26 mouse cellular contexts compared by ENCODE assay signal in genomic region chr4:131075326-131075932, GRCm38 (mm10).
DNase-seq lines count a peak whose midpoint lies in the region; ATAC-seq lines count a peak whose summit lies in the region.
"Had no signal": no experiment of that assay in that cellular context is flagged by ENCODE, and none has a peak within 500 bp of the region (broad histone marks: within the 10 kb centered on the region; RNA-seq: fewer than 3 reads in every experiment).

No protein-coding gene starts in this region.

- no peaks in the 10 kb centered on the region for H3K36me3 ChIP-seq in midbrain, embryonic 14.5 days (ENCODE audit: control insufficient read depth, insufficient read depth, low read length)
- no peaks in the 10 kb centered on the region for H3K36me3 ChIP-seq in liver, embryonic 12.5 days
- H3K36me3 ChIP-seq: embryonic facial prominence, embryonic 12.5 days; heart, embryonic 13.5 days; lung, embryonic 15.5 days; neural tube, embryonic 12.5 days had no signal

- DNase-seq in embryo, embryonic 10.5 days (ENCODE audit: low spot score): peak; percentile 43
- no peak for DNase-seq in embryo, embryonic 9.5 days (ENCODE audit: extremely low spot score)
- DNase-seq in left cerebral cortex, postnatal 4 days: peak; percentile 23
- no peak for DNase-seq in left cerebral cortex, postnatal 14 days (ENCODE audit: low spot score in 2 of 2)
- DNase-seq in midbrain, embryonic 14.5 days: peak; percentile 55
- no peak for DNase-seq in kidney, postnatal 14 days
- DNase-seq: adrenal gland, postnatal 36 days; gastrocnemius, postnatal 25 days; heart, adult 2 months; heart, postnatal 14 days; kidney, adult 8-10 months; kidney, postnatal 25 days; lung, postnatal 36 days; right cerebral cortex, postnatal 14 days; thymus, adult 2 months had no signal

- intact Hi-C loops in left cerebral cortex, postnatal 4 days (cut with DNase I): no loop called here
- intact Hi-C loops in left cerebral cortex, postnatal 14 days (cut with DNase I): no loop called here

- H3K27ac ChIP-seq in midbrain, embryonic 14.5 days (replicated peaks; ENCODE audit: low read depth, low read length): no peak overlapping the region
- H3K27ac ChIP-seq in liver, embryonic 12.5 days: no peak overlapping the region
- H3K27ac ChIP-seq: embryonic facial prominence, embryonic 12.5 days; heart, adult 2 months; heart, embryonic 13.5 days; layer of hippocampus, adult 2 months; liver, embryonic 14.5 days; lung, embryonic 15.5 days; neural tube, embryonic 12.5 days; stomach, postnatal 0 days had no signal

- H3K9ac ChIP-seq in midbrain, embryonic 14.5 days (replicated peaks; ENCODE audit: low read length): no peak overlapping the region
- no peak overlapping the region for H3K9ac ChIP-seq in liver, embryonic 12.5 days
- H3K9ac ChIP-seq: embryonic facial prominence, embryonic 12.5 days; heart, embryonic 13.5 days; liver, embryonic 14.5 days; lung, embryonic 15.5 days; neural tube, embryonic 12.5 days had no signal

- no peak for ATAC-seq in midbrain, embryonic 14.5 days (ENCODE audit: low FRiP score, low TSS enrichment)
- ATAC-seq in liver, embryonic 12.5 days: no peak
- ATAC-seq: Patski had no signal

- WGBS in midbrain, embryonic 14.5 days: 14% methylated on average over 8 of the region's 8 CpGs
- 73% methylated on average over 8 of the region's 8 CpGs for WGBS in liver, embryonic 12.5 days (ENCODE audit: insufficient replicate concordance)

- H3K4me3 ChIP-seq in midbrain, embryonic 14.5 days (replicated peaks; ENCODE audit: low read depth, low read length): no peak overlapping the region
- H3K4me3 ChIP-seq in liver, embryonic 12.5 days: no peak overlapping the region
- H3K4me3 ChIP-seq: embryonic facial prominence, embryonic 12.5 days; erythroblast, embryonic 14.5 days; heart, adult 2 months; heart, embryonic 13.5 days; layer of hippocampus, adult 2 months; lung, embryonic 15.5 days; megakaryocyte, embryonic 14.5 days; neural tube, embryonic 12.5 days had no signal

- no peak overlapping the region for H3K4me2 ChIP-seq in midbrain, embryonic 14.5 days (ENCODE audit: low read length)
- H3K4me2 ChIP-seq in liver, embryonic 12.5 days: no peak overlapping the region
- H3K4me2 ChIP-seq: embryonic facial prominence, embryonic 12.5 days; heart, embryonic 13.5 days; lung, embryonic 15.5 days; neural tube, embryonic 12.5 days had no signal

- H3K9me3 ChIP-seq in midbrain, embryonic 14.5 days (ENCODE audit: control insufficient read depth, low read length): no peaks in the 10 kb centered on the region
- H3K9me3 ChIP-seq in liver, embryonic 12.5 days (replicated peaks): no peaks in the 10 kb centered on the region
- H3K9me3 ChIP-seq: embryonic facial prominence, embryonic 12.5 days; heart, embryonic 13.5 days; lung, embryonic 15.5 days; megakaryocyte, embryonic 14.5 days; neural tube, embryonic 12.5 days had no signal

- peaks cover 13% of the 10 kb centered on the region; the same call in 1 of the 2 replicates for H3K4me1 ChIP-seq in midbrain, embryonic 14.5 days (ENCODE audit: control insufficient read depth, insufficient read depth, low read length)
- no peaks in the 10 kb centered on the region for H3K4me1 ChIP-seq in liver, embryonic 12.5 days
- H3K4me1 ChIP-seq: embryonic facial prominence, embryonic 12.5 days; heart, embryonic 13.5 days; lung, embryonic 15.5 days; megakaryocyte, embryonic 14.5 days had no signal

- H3K27me3 ChIP-seq in midbrain, embryonic 14.5 days (ENCODE audit: control insufficient read depth, insufficient read depth, low read length): peaks cover 5% of the 10 kb centered on the region; the same call in 1 of the 2 replicates
- H3K27me3 ChIP-seq in liver, embryonic 12.5 days (replicated peaks): no peaks in the 10 kb centered on the region
- H3K27me3 ChIP-seq: embryonic facial prominence, embryonic 12.5 days; heart, embryonic 13.5 days; lung, embryonic 15.5 days; neural tube, embryonic 12.5 days had no signal

Comparison
In these comparisons a context has a peak if more than half of its experiments do, and no peak if none do; other contexts are left out.
1. DNase-seq: peak in embryo, embryonic 10.5 days (single experiment), left cerebral cortex, postnatal 4 days (single experiment) and midbrain, embryonic 14.5 days (single experiment); none in embryo, embryonic 9.5 days (single experiment), left cerebral cortex, postnatal 14 days (0 of 2) and kidney, postnatal 14 days (single experiment).